Mouse (Mus musculus) embryonic facial prominence, embryonic 14.5 days (tissue): ENCODE measurements around the gene Gon4l. TPM values are rescaled to one million over a fixed set of nuclear protein-coding genes. Genes with fewer than 3 reads are reported as not detected.
"Not testable (repeated sequence)": the region's sequence is repeated elsewhere in the genome, so short reads cannot be mapped to it uniquely, and the experiment has no call there.

ENCODE experiments used
- ATAC-seq: fragments of 200-750 bp; cut with Nextera tagmentation; 2 replicates; pipeline ENCODE4 v1.8.0; 2017; ENCODE audit warnings: low read depth, moderate number of reproducible peaks, moderate TSS enrichment
- DNase-seq: peaks from one replicate; pipeline ENCODE4 v3.0.0-alpha.2; 2015; ENCODE audit warnings: low spot score
- H3K27ac ChIP-seq: fragments of 300-500 bp; sonication (generic); replicated peaks from 2 replicates; pipeline ENCODE4 v1.5.1; 2014; ENCODE audit warnings: low read depth, mild to moderate bottlenecking, low read length, moderate library complexity
- H3K27me3 ChIP-seq: fragments of 300-500 bp; sonication (generic); replicated peaks from 2 replicates; pipeline ENCODE4 v1.6.1; 2014; ENCODE audit warnings: low read length; ENCODE audit not compliant: control insufficient read depth, insufficient read depth
- H3K36me3 ChIP-seq: fragments of 300-500 bp; sonication (generic); 2 replicates; pipeline ENCODE4 v1.6.1; 2014; ENCODE audit warnings: low read length, mixed read lengths; ENCODE audit not compliant: control insufficient read depth, insufficient read depth
- H3K4me1 ChIP-seq: fragments of 300-500 bp; sonication (generic); 2 replicates; pipeline ENCODE4 v1.6.1; 2014; ENCODE audit warnings: antibody characterized with exemption, low read length; ENCODE audit not compliant: control insufficient read depth, insufficient read depth
- H3K4me2 ChIP-seq: fragments of 300-500 bp; sonication (generic); 2 replicates; pipeline ENCODE4 v1.6.1; 2014; ENCODE audit warnings: low read depth, mild to moderate bottlenecking, low read length, moderate library complexity, mixed read lengths
- H3K4me3 ChIP-seq: fragments of 300-500 bp; sonication (generic); 2 replicates; pipeline ENCODE4 v1.5.1; 2014; ENCODE audit warnings: low read depth, mild to moderate bottlenecking, low read length
- H3K9ac ChIP-seq: fragments of 300-500 bp; sonication (generic); 2 replicates; pipeline ENCODE4 v1.6.1; 2014; ENCODE audit warnings: low read depth, mild to moderate bottlenecking, low read length, moderate library complexity, mixed read lengths
- H3K9me3 ChIP-seq: fragments of 300-500 bp; sonication (generic); 2 replicates; pipeline ENCODE4 v1.6.1; 2016; ENCODE audit warnings: low read length; ENCODE audit not compliant: control insufficient read depth
- WGBS: fragments of 180-500 bp; shearing (Covaris S2); extraction: QIAGEN DNeasy Blood & Tissue Kit; methylation state at CpG from one replicate; pipeline ENCODE4 v1.1.7; 2014; 5-methylcytosine and 5-hydroxymethylcytosine counted together
- polyA plus RNA-seq: library from polyadenylated mRNA; unstranded; fragments of >200 nt; fragmentation: Nextera tagmentation; extraction: Ambion mirVana; gene quantifications from 2 replicates; pipeline ENCODE4 v1.2.1, GENCODE M21; 2014

Gene Gon4l
- 11.8 and 12.7 TPM in 2 replicates for polyA plus RNA-seq

GRCm38 (mm10) chr3:88834951-88835491 is at the start of gene Gon4l:
Gene Gon4l (plus strand): TSS chr3:88835231.
- ATAC-seq (peak; percentile 78), DNase-seq (peak; percentile 20)
- peak within 1 kb of the TSS; percentile 48 for H3K4me2 ChIP-seq
- H3K9ac ChIP-seq, result peak within 1 kb of the TSS; percentile 51
- H3K4me1 ChIP-seq, H3K27me3 ChIP-seq, H3K9me3 ChIP-seq: not testable (repeated sequence)
- H3K4me3 ChIP-seq, result peak within 1 kb of the TSS; percentile 34
- WGBS, result 5% methylated on average over 8 of the region's 39 CpGs
- H3K36me3 ChIP-seq, result peaks cover 14% of the 10 kb centered on the region
- peak within 1 kb of the TSS; percentile 74 for H3K27ac ChIP-seq

GRCm38 (mm10) chr3:88786323-88786722 is 48.7 kb upstream of the Gon4l start:
- not testable (repeated sequence) for H3K4me3 ChIP-seq, H3K27ac ChIP-seq, H3K4me1 ChIP-seq, H3K4me2 ChIP-seq, H3K27me3 ChIP-seq, H3K9me3 ChIP-seq, ATAC-seq, DNase-seq, H3K9ac ChIP-seq
- 100% methylated on average over 1 of the region's 4 CpGs for WGBS
- H3K36me3 ChIP-seq, result peaks cover 14% of the 10 kb centered on the region

- not testable (repeated sequence) for DNase-seq
Observed at GRCm38 (mm10) chr3:88786805-88787204, 48.2 kb upstream of the Gon4l start.

GRCm38 (mm10) chr3:88788033-88788432 is 47.0 kb upstream of the Gon4l start:
- not testable (repeated sequence) for H3K27me3 ChIP-seq, H3K4me3 ChIP-seq, DNase-seq, H3K27ac ChIP-seq, H3K4me2 ChIP-seq, H3K9ac ChIP-seq, ATAC-seq, H3K4me1 ChIP-seq, H3K9me3 ChIP-seq
- WGBS, result no CpG with 5 or more reads among the region's 4 CpGs
- H3K36me3 ChIP-seq, result peaks cover 14% of the 10 kb centered on the region

More at GRCm38 (mm10) chr3:88786805-88787204, 48.2 kb upstream of the Gon4l start:
- peaks cover 14% of the 10 kb centered on the region for H3K36me3 ChIP-seq
- H3K4me2 ChIP-seq, H3K27me3 ChIP-seq, H3K4me3 ChIP-seq, H3K4me1 ChIP-seq, H3K27ac ChIP-seq, H3K9me3 ChIP-seq, ATAC-seq, H3K9ac ChIP-seq: not testable (repeated sequence)
- WGBS, result no CpG with 5 or more reads among the region's 8 CpGs

GRCm38 (mm10) chr3:88797507-88797906 is 37.5 kb upstream of the Gon4l start:
- not testable (repeated sequence) for H3K4me3 ChIP-seq, H3K4me2 ChIP-seq, H3K27ac ChIP-seq, H3K27me3 ChIP-seq, H3K9me3 ChIP-seq, H3K9ac ChIP-seq, DNase-seq, ATAC-seq, H3K36me3 ChIP-seq, H3K4me1 ChIP-seq
- WGBS, result 82% methylated on average over 6 of the region's 6 CpGs

GRCm38 (mm10) chr3:88803910-88804540 is 31.0 kb upstream of the Gon4l start:
- H3K4me1 ChIP-seq, result no peaks in the 10 kb centered on the region
- no peak for ATAC-seq
- WGBS, result 90% methylated on average over 5 of the region's 5 CpGs
- DNase-seq, result no peak
- no peaks in the 10 kb centered on the region for H3K9me3 ChIP-seq
- no peaks in the 10 kb centered on the region for H3K27me3 ChIP-seq
- H3K27ac ChIP-seq, result no peak overlapping the region
- H3K4me3 ChIP-seq, result no peak overlapping the region
- H3K36me3 ChIP-seq, result peaks cover 16% of the 10 kb centered on the region
- H3K4me2 ChIP-seq, result no peak overlapping the region
- H3K9ac ChIP-seq, result no peak overlapping the region

GRCm38 (mm10) chr3:88825710-88826109 is 9.3 kb upstream of the Gon4l start:
- DNase-seq, result no peak
- 100% methylated on average over 1 of the region's 1 CpGs for WGBS
- no peaks in the 10 kb centered on the region for H3K9me3 ChIP-seq
- no peaks in the 10 kb centered on the region for H3K4me1 ChIP-seq
- no peak overlapping the region for H3K27ac ChIP-seq
- no peak overlapping the region for H3K4me2 ChIP-seq
- no peak for ATAC-seq
- H3K36me3 ChIP-seq, result peaks cover 31% of the 10 kb centered on the region
- H3K9ac ChIP-seq, result no peak overlapping the region
- no peak overlapping the region for H3K4me3 ChIP-seq
- no peaks in the 10 kb centered on the region for H3K27me3 ChIP-seq

- H3K36me3 ChIP-seq, result peaks cover 26% of the 10 kb centered on the region
- H3K9me3 ChIP-seq, result no peaks in the 10 kb centered on the region
- DNase-seq (no peak), ATAC-seq (no peak)
- no peak overlapping the region for H3K9ac ChIP-seq
- 89% methylated on average over 9 of the region's 9 CpGs for WGBS
- H3K27me3 ChIP-seq, result no peaks in the 10 kb centered on the region
- no peak overlapping the region for H3K4me2 ChIP-seq
- no peak overlapping the region for H3K27ac ChIP-seq
- H3K4me1 ChIP-seq, result no peaks in the 10 kb centered on the region
- H3K4me3 ChIP-seq, result no peak overlapping the region
Observed at GRCm38 (mm10) chr3:88827231-88827630, 7.8 kb upstream of the Gon4l start.
